ENCODE assay signal across 14 mouse cellular contexts in the genomic region with DNA sequence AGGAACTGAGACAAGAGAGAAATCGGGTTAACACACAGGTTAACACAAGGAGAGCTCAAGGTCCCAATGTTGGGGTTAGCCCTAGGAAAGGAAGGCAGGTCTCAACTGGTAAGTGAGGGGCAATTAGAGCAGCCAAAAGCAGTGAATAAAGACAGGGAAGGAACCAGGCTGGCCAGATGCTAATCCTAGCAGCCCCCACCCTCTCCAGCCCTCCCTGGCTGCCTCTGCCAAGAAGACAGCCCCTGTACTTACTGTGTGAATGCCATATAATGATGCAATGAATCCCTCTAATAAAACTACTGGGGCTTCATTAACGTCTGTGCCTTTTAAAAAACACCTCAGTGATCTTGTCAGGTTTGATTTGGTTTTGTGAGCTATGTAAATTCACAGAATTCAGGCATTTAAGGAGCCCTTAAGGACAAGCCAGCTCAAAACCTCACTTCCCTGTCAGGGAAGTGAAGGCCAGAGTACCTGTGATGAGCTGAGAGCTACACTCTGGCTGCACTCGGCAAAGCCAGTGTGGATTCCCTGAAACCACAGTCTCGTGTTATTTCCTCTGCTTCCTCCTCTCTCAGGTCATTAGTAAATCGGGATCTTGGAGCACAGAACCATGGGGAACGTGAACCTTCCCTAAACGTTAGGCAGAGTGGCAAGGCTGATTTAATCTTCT. TPM values are rescaled to one million over a fixed set of nuclear protein-coding genes. Genes with fewer than 3 reads are reported as not detected.
DNase-seq lines count a peak whose midpoint lies in the region; ATAC-seq and TF ChIP-seq lines count a peak whose summit lies in the region.
"Had no signal": no experiment of that assay in that cellular context is flagged by ENCODE, and none has a peak within 500 bp of the region (broad histone marks: within the 10 kb centered on the region; RNA-seq: fewer than 3 reads in every experiment).

No protein-coding gene starts in this region.

- no peaks in the 10 kb centered on the region for H3K9me3 ChIP-seq in heart, embryonic 10.5 days
- no peaks in the 10 kb centered on the region for H3K9me3 ChIP-seq in embryonic facial prominence, embryonic 13.5 days
- no peaks in the 10 kb centered on the region for H3K9me3 ChIP-seq in forebrain, postnatal 0 days (ENCODE audit: low read length)
- no peaks in the 10 kb centered on the region for H3K9me3 ChIP-seq in midbrain, embryonic 13.5 days
- H3K9me3 ChIP-seq: kidney, embryonic 15.5 days had no signal

- H3K36me3 ChIP-seq in heart, embryonic 10.5 days, result no peaks in the 10 kb centered on the region
- H3K36me3 ChIP-seq in embryonic facial prominence, embryonic 13.5 days, result no peaks in the 10 kb centered on the region
- H3K36me3 ChIP-seq in forebrain, postnatal 0 days (ENCODE audit: insufficient read depth), result no peaks in the 10 kb centered on the region
- H3K36me3 ChIP-seq in midbrain, embryonic 13.5 days, result no peaks in the 10 kb centered on the region
- H3K36me3 ChIP-seq: kidney, embryonic 15.5 days had no signal

- ATAC-seq in embryonic facial prominence, embryonic 13.5 days (ENCODE audit: insufficient number of reproducible peaks, insufficient read depth, low FRiP score, low TSS enrichment, low read depth), result peak; percentile 48; the same call in 1 of the 2 replicates
- ATAC-seq in forebrain, postnatal 0 days, result peak; percentile 84
- ATAC-seq in midbrain, embryonic 13.5 days, result peak; percentile 88
- ATAC-seq: activated CD4-positive, CD25-positive, alpha-beta regulatory T cell, adult 4 months had no signal

- peaks cover 16% of the 10 kb centered on the region; the same call in 1 of the 2 replicates for H3K4me1 ChIP-seq in heart, embryonic 10.5 days
- peaks cover 46% of the 10 kb centered on the region for H3K4me1 ChIP-seq in embryonic facial prominence, embryonic 13.5 days
- peaks cover 6% of the 10 kb centered on the region; the same call in 1 of the 2 replicates for H3K4me1 ChIP-seq in forebrain, postnatal 0 days (ENCODE audit: insufficient read depth)
- H3K4me1 ChIP-seq in midbrain, embryonic 13.5 days (replicated peaks), result peaks cover 19% of the 10 kb centered on the region

- H3K9ac ChIP-seq in embryonic facial prominence, embryonic 13.5 days, result no peak overlapping the region
- no peak overlapping the region for H3K9ac ChIP-seq in forebrain, postnatal 0 days
- 0 out of 2 replicates have a peak overlapping the region, but pooled peaks have one; percentile 28 for H3K9ac ChIP-seq in midbrain, embryonic 13.5 days (replicated peaks)
- H3K9ac ChIP-seq: kidney, embryonic 15.5 days; lung, embryonic 14.5 days had no signal

- no peak overlapping the region for H3K27ac ChIP-seq in heart, embryonic 10.5 days
- no peak overlapping the region for H3K27ac ChIP-seq in embryonic facial prominence, embryonic 13.5 days
- no peak overlapping the region for H3K27ac ChIP-seq in forebrain, postnatal 0 days (ENCODE audit: low read depth, low read length)
- peak overlapping the region; percentile 54 for H3K27ac ChIP-seq in midbrain, embryonic 13.5 days
- H3K27ac ChIP-seq: kidney, embryonic 15.5 days had no signal

- no peaks in the 10 kb centered on the region for H3K27me3 ChIP-seq in heart, embryonic 10.5 days (ENCODE audit: insufficient read depth, poor library complexity, severe bottlenecking)
- H3K27me3 ChIP-seq in embryonic facial prominence, embryonic 13.5 days, result no peaks in the 10 kb centered on the region
- H3K27me3 ChIP-seq in forebrain, postnatal 0 days (ENCODE audit: insufficient read depth, low read length), result no peaks in the 10 kb centered on the region
- H3K27me3 ChIP-seq in midbrain, embryonic 13.5 days, result no peaks in the 10 kb centered on the region
- H3K27me3 ChIP-seq: kidney, embryonic 15.5 days had no signal

- WGBS in heart, embryonic 10.5 days, result 55% methylated on average over 7 of the region's 7 CpGs
- 36% methylated on average over 7 of the region's 7 CpGs for WGBS in embryonic facial prominence, embryonic 13.5 days
- WGBS in forebrain, postnatal 0 days, result 30% methylated on average over 7 of the region's 7 CpGs
- WGBS in midbrain, embryonic 13.5 days, result 47% methylated on average over 7 of the region's 7 CpGs

- H3K4me3 ChIP-seq in heart, embryonic 10.5 days, result no peak overlapping the region
- no peak overlapping the region for H3K4me3 ChIP-seq in embryonic facial prominence, embryonic 13.5 days
- no peak overlapping the region for H3K4me3 ChIP-seq in forebrain, postnatal 0 days (ENCODE audit: low read depth, low read length)
- H3K4me3 ChIP-seq in midbrain, embryonic 13.5 days (replicated peaks), result no peak overlapping the region
- H3K4me3 ChIP-seq: kidney, embryonic 15.5 days had no signal

- DNase-seq in heart, adult 11 months, result peak; percentile 67
- no peak for DNase-seq in heart, embryonic 10.5 days (ENCODE audit: low spot score)
- DNase-seq in forebrain, postnatal 0 days, result no peak
- no peak for DNase-seq in adrenal gland, adult 8-10 months
- DNase-seq in gastrocnemius, postnatal 4 days (ENCODE audit: low spot score in 2 of 2), result no peak
- no peak for DNase-seq in adrenal gland, postnatal 10 days
- DNase-seq: cerebellum, postnatal 14 days; heart, adult 18-20 months; lung, embryonic 14.5 days; right cerebral cortex, postnatal 4 days had no signal

- H3K4me2 ChIP-seq in embryonic facial prominence, embryonic 13.5 days, result no peak overlapping the region
- no peak overlapping the region for H3K4me2 ChIP-seq in forebrain, postnatal 0 days (ENCODE audit: low read depth)
- no peak overlapping the region for H3K4me2 ChIP-seq in midbrain, embryonic 13.5 days (replicated peaks)
- H3K4me2 ChIP-seq: kidney, embryonic 15.5 days; lung, embryonic 14.5 days had no signal

- TF ChIP-seq CTCF in forebrain, postnatal 0 days (IDR thresholded peaks at IDR 0.05; ENCODE audit: low read depth), result no peak

RNA-seq across cellular contexts. Expression of gene Adgra3, which starts 16.4 kb away (rescaled TPM):
- polyA plus RNA-seq in heart, embryonic 10.5 days (2016; fragmentation: Nextera tagmentation; extraction: Ambion mirVana), result 19.2 and 26.6 TPM in 2 replicates
- 39.7 and 42.0 TPM in 2 replicates for polyA plus RNA-seq in embryonic facial prominence, embryonic 13.5 days (2015; fragmentation: Nextera tagmentation; extraction: Ambion mirVana)
- 42.1 and 46.8 TPM in 2 replicates for total RNA-seq in forebrain, postnatal 0 days (2014; rRNA removed)
- polyA plus RNA-seq in forebrain, postnatal 0 days (2015; fragmentation: Nextera tagmentation; extraction: Ambion mirVana), result 8.9 and 9.1 TPM in 2 replicates
- polyA plus RNA-seq in midbrain, embryonic 13.5 days (2015; fragmentation: Nextera tagmentation; extraction: Ambion mirVana), result 16.5 and 21.4 TPM in 2 replicates
- total RNA-seq in adrenal gland, adult 8-10 months (2022), result 10 to 100 TPM; 41.5 to 57.4 (median 47.3) TPM
- total RNA-seq in gastrocnemius, postnatal 4 days (2021), result 10 to 100 TPM; 47.1 to 54.2 TPM
- total RNA-seq in adrenal gland, postnatal 10 days (2021), result 10 to 100 TPM; 33.2 to 36.7 TPM
